Comparison of ENCODE assay signal across 9 mouse cellular contexts in the genomic region with DNA sequence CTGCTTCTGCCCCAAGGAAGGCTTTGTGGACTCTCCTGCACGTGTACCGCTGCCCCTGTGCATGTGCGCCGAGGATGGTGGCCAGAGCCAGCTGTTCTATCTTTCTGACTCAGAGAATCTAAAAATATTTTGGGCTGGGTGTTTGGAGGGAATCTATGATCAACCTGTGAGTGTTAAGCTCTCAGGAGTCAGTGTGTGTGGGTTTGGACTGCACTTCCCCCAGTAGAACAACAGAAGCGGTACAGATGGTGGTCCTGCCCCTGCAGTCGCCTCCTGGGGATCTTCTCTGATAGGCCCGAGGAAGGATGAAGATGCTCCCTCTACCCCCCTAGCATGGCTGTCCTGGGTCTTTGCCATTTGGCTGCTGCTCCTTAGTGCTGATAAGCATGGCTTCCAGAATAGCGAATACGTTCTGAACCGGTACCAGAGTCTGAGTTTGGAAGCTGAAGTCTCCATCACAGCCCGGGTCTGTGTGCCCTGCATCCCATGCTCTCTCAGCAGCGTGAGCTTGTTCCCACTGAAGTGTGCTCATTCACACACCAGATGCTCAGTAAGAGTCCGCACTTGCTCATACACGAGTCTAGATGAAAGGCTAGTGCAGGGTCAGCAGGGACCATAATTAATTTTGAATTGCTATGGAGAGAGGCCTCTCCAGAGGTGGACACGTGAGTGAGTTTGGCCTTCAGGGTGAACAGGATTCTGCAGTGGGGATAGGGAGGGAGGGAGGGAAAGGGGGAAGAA. TPM values are rescaled to one million over a fixed set of nuclear protein-coding genes. Genes with fewer than 3 reads are reported as not detected.
DNase-seq lines count a peak whose midpoint lies in the region; ATAC-seq and TF ChIP-seq lines count a peak whose summit lies in the region.
"Had no signal": no experiment of that assay in that cellular context is flagged by ENCODE, and none has a peak within 500 bp of the region (broad histone marks: within the 10 kb centered on the region; RNA-seq: fewer than 3 reads in every experiment).

No protein-coding gene starts in this region.

- H3K9ac ChIP-seq in kidney, embryonic 14.5 days (ENCODE audit: low read depth, low read length), result no peak overlapping the region

- no peaks in the 10 kb centered on the region for H3K4me1 ChIP-seq in kidney, embryonic 14.5 days (ENCODE audit: control insufficient read depth, insufficient read depth, low read length)
- H3K4me1 ChIP-seq in olfactory bulb, adult 2 months (ENCODE audit: control insufficient read depth, insufficient read depth, low read length), result peaks cover 48% of the 10 kb centered on the region

- H3K4me3 ChIP-seq in kidney, embryonic 14.5 days (ENCODE audit: low read length), result no peak overlapping the region
- H3K4me3 ChIP-seq in olfactory bulb, adult 2 months (ENCODE audit: insufficient read depth, low read depth, low read length), result no peak overlapping the region

- 59% methylated on average over 15 of the region's 15 CpGs for WGBS in kidney, embryonic 14.5 days
- WGBS in olfactory bulb, adult 2 months, result 19% methylated on average over 15 of the region's 15 CpGs

- no peaks in the 10 kb centered on the region for H3K9me3 ChIP-seq in kidney, embryonic 14.5 days (ENCODE audit: control insufficient read depth, low read length)
- H3K9me3 ChIP-seq: G1E had no signal

- no peak for TF ChIP-seq CTCF in olfactory bulb, adult 2 months (IDR thresholded peaks at IDR 0.05; ENCODE audit: insufficient read depth, low read depth, low read length)

- H3K4me2 ChIP-seq in kidney, embryonic 14.5 days (replicated peaks; ENCODE audit: low read depth, low read length), result no peak overlapping the region

- DNase-seq in kidney, adult 8-10 months, result no peak
- peak; percentile 73 for DNase-seq in cerebellum, adult 9-11 months
- DNase-seq in layer of hippocampus, adult 9-11 months, result peak; percentile 64
- no peak for DNase-seq in thymus, adult 18-20 months
- DNase-seq in kidney, postnatal 14 days, result no peak
- DNase-seq in gastrocnemius, adult 18-20 months (ENCODE audit: low spot score), result no peak

- no peaks in the 10 kb centered on the region for H3K27me3 ChIP-seq in kidney, embryonic 14.5 days (ENCODE audit: control insufficient read depth, insufficient read depth, low read length)

- TF ChIP-seq POLR2A in olfactory bulb, adult 2 months (IDR thresholded peaks at IDR 0.05; ENCODE audit: insufficient read depth, low read depth, low read length), result no peak

- 0 out of 2 replicates have a peak, but pooled peaks have one; percentile 20 for ATAC-seq in kidney, embryonic 14.5 days (ENCODE audit: low FRiP score, low TSS enrichment)

- H3K36me3 ChIP-seq in kidney, embryonic 14.5 days (ENCODE audit: control insufficient read depth, insufficient read depth, low read length), result no peaks in the 10 kb centered on the region
- H3K36me3 ChIP-seq: G1E had no signal

- H3K27ac ChIP-seq in kidney, embryonic 14.5 days (ENCODE audit: low read depth, low read length), result no peak overlapping the region
- peak overlapping the region; percentile 99 for H3K27ac ChIP-seq in olfactory bulb, adult 2 months (ENCODE audit: insufficient read depth, low read depth, low read length)

RNA-seq across cellular contexts. Expression of a gene that starts 30.1 kb away (rescaled TPM):
- polyA plus RNA-seq in kidney, embryonic 14.5 days (2014; fragmentation: Nextera tagmentation; extraction: Ambion mirVana), result 2.4 and 3.9 TPM in 2 replicates
- 253 and 540 TPM in 2 replicates for polyA plus RNA-seq in olfactory bulb, adult 2 months (2012; ENCODE audit: insufficient read depth, insufficient read length, low replicate concordance, missing spikeins)
- 10 to 100 TPM; 23.3 to 45.0 TPM for total RNA-seq in gastrocnemius, adult 18-20 months (2021)

RNA-seq across cellular contexts. Expression of a gene that starts 33.2 kb away (rescaled TPM):
- 0.24 TPM in 1 of 2 replicates, not detected in the other for polyA plus RNA-seq in kidney, embryonic 14.5 days (2014; fragmentation: Nextera tagmentation; extraction: Ambion mirVana)
- not detected in 2 replicates for polyA plus RNA-seq in olfactory bulb, adult 2 months (2012; ENCODE audit: insufficient read depth, insufficient read length, low replicate concordance, missing spikeins)
- total RNA-seq in gastrocnemius, adult 18-20 months (2021), result not detected
- total RNA-seq: G1E had no signal
- polyA plus RNA-seq: G1E had no signal

RNA-seq across cellular contexts. Expression of a gene that starts 42.8 kb away (rescaled TPM):
- polyA plus RNA-seq in kidney, embryonic 14.5 days (2014; fragmentation: Nextera tagmentation; extraction: Ambion mirVana), result 20.4 and 31.0 TPM in 2 replicates
- not detected in 2 replicates for polyA plus RNA-seq in olfactory bulb, adult 2 months (2012; ENCODE audit: insufficient read depth, insufficient read length, low replicate concordance, missing spikeins)
- total RNA-seq in gastrocnemius, adult 18-20 months (2021), result 10 to 100 TPM; 20.4 to 24.6 TPM

Comparison
In these comparisons a context has a peak if more than half of its experiments do, and no peak if none do; other contexts are left out.
1. DNase-seq: peak in cerebellum, adult 9-11 months (single experiment) and layer of hippocampus, adult 9-11 months (single experiment); none in kidney, adult 8-10 months (0 of 2), thymus, adult 18-20 months (0 of 2), kidney, postnatal 14 days (single experiment) and gastrocnemius, adult 18-20 months (single experiment).
2. RNA of a gene that starts 30.1 kb away (polyA plus RNA-seq): 253 to 540 TPM in olfactory bulb, adult 2 months; 2.4 to 3.9 TPM in kidney, embryonic 14.5 days; every median in the first group is over 10 times any median in the second.
3. RNA of a gene that starts 42.8 kb away (polyA plus RNA-seq): 20.4 to 31.0 TPM in kidney, embryonic 14.5 days; not detected in olfactory bulb, adult 2 months; every median in the first group is over 10 times any median in the second.